Mouse (Mus musculus) thymus, postnatal 4 days (tissue): ENCODE results near the gene Pop4.
A peak's percentile ranks its signal among the peaks of the same experiment; 100 is the strongest.
"Not testable (repeated sequence)": the region's sequence is repeated elsewhere in the genome, so short reads cannot be mapped to it uniquely, and the experiment has no call there.

Source experiments
- DNase-seq: peaks from one replicate; pipeline ENCODE4 v3.0.0; 2021

The Pop4 gene

GRCm38 (mm10) chr7:38270703-38271510 lies at the start of gene Pop4:
TSS of gene Pop4 (minus strand) at chr7:38271423.
- DNase-seq: peak; percentile 94

GRCm38 (mm10) chr7:38320641-38321040 lies 49.4 kb upstream of the Pop4 start:
- DNase-seq: no peak

- DNase-seq: not testable (repeated sequence)
These were observed 11.0 kb upstream of the Pop4 start for GRCm38 (mm10) chr7:38282192-38282591.

GRCm38 (mm10) chr7:38272551-38272950 lies 1.3 kb upstream of the Pop4 start:
- DNase-seq: no peak

- no peak for DNase-seq
These were observed 636 bp upstream of the Pop4 start for GRCm38 (mm10) chr7:38271859-38272258.

- no peak for DNase-seq
These were observed 238 bp upstream of the Pop4 start for GRCm38 (mm10) chr7:38271511-38271811.

- DNase-seq: peak; percentile 69
These were observed 4.1 kb downstream of the Pop4 start for GRCm38 (mm10) chr7:38267006-38267680.

GRCm38 (mm10) chr7:38262406-38262805 lies 8.8 kb downstream of the Pop4 start:
- no peak for DNase-seq

GRCm38 (mm10) chr7:38259631-38260030 lies 11.6 kb downstream of the Pop4 start:
- DNase-seq: no peak

GRCm38 (mm10) chr7:38253441-38253840 lies 17.8 kb downstream of the Pop4 start:
- DNase-seq: no peak

GRCm38 (mm10) chr7:38251494-38252216 lies 19.6 kb downstream of the Pop4 start:
- no peak for DNase-seq

GRCm38 (mm10) chr7:38242417-38242816 lies 28.8 kb downstream of the Pop4 start:
- no peak for DNase-seq

GRCm38 (mm10) chr7:38237140-38237539 lies 34.1 kb downstream of the Pop4 start:
- DNase-seq: no peak

GRCm38 (mm10) chr7:38236400-38237105 lies 34.7 kb downstream of the Pop4 start:
- no peak for DNase-seq

GRCm38 (mm10) chr7:38230285-38230684 lies 40.9 kb downstream of the Pop4 start:
- DNase-seq: no peak

- no peak for DNase-seq
These were observed 42.9 kb downstream of the Pop4 start for GRCm38 (mm10) chr7:38228329-38228728.

- peak; percentile 93 for DNase-seq
These were observed 43.3 kb downstream of the Pop4 start, which contains the start of gene Plekhf1 for GRCm38 (mm10) chr7:38227900-38228298. TSS of gene Plekhf1 (minus strand) at chr7:38228016.

GRCm38 (mm10) chr7:38227181-38227899 lies 43.9 kb downstream of the Pop4 start:
- peak; percentile 55 for DNase-seq

- peak; percentile 36 for DNase-seq
These were observed 45.0 kb downstream of the Pop4 start for GRCm38 (mm10) chr7:38226226-38226625.

- peak; percentile 68 for DNase-seq
These were observed 46.5 kb downstream of the Pop4 start for GRCm38 (mm10) chr7:38224577-38225369.

- no peak for DNase-seq
These were observed 50.4 kb downstream of the Pop4 start for GRCm38 (mm10) chr7:38220866-38221265.
